Mouse (Mus musculus): ENCODE measurements around the gene Dgcr2. TPM values are rescaled to one million over a fixed set of nuclear protein-coding genes. Genes with fewer than 3 reads are reported as not detected.

Gene Dgcr2
- polyA plus RNA-seq, 1 experiment: 42.8 TPM

GRCm38 (mm10) chr16:17848431-17848830, 49.9 kb downstream of the Dgcr2 start:
- no peak overlapping the region for H3K4me2 ChIP-seq (ENCODE audit: low read depth)
- H3ac ChIP-seq (ENCODE audit: control insufficient read depth, insufficient read length): no peak overlapping the region
- H3K4me3 ChIP-seq: no peak overlapping the region
- no peaks in the 10 kb centered on the region for H3K79me2 ChIP-seq (ENCODE audit: control insufficient read depth, insufficient read depth)
- TF ChIP-seq POLR2A (IDR thresholded peaks at IDR 0.05; ENCODE audit: insufficient read length, low read depth): no peak
- TF ChIP-seq TCF3 (IDR thresholded peaks at IDR 0.05; ENCODE audit: insufficient read length, low read depth): no peak
- no peak for TF ChIP-seq E2F4 (IDR thresholded peaks at IDR 0.05; ENCODE audit: insufficient read depth)
- no peak for TF ChIP-seq MYOD1 (IDR thresholded peaks at IDR 0.05; ENCODE audit: control insufficient read depth in 1 of 3, insufficient read length in 2 of 3, low read depth in 2 of 3)
- no peak for TF ChIP-seq POLR2AphosphoS2 (IDR thresholded peaks at IDR 0.05; ENCODE audit: insufficient read length, low read depth)
- H3K36me3 ChIP-seq (ENCODE audit: control insufficient read depth, insufficient read depth): peaks cover 31% of the 10 kb centered on the region
- no peaks in the 10 kb centered on the region for H3K27me3 ChIP-seq (ENCODE audit: control insufficient read depth, insufficient read depth, insufficient read length)

DNA sequence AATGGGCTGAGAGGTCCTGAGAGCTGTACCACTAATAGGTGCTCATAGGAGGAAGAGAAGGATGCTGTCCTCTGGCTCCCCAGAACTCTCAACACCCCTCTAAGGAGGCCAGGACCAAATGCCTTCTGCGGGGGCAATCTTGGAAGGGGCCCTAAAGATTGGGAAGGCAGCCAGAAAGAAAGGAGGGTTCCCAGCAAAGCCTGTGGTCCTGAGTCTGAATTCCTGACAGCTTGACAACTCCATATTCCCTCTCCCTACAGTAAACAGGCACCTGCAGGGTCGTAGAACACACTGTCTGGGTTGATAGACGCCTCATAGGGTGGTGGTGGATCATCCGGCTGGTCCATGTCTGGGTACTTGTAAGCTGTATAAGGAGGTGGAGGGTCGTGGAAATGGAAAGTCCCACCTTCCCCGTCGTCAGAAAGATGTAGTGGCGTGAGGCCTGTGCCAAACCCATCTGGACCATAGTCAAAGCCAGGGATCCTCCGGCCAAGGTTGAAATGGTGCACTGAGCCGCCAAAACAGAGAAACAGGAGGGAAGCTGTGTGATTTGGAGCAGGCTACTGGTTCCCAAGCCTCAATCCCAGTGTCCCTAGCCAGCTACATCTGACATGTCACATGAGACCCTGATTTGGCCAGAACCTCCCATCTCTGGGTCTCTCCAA, 54.5 kb downstream of the Dgcr2 start:
- TF ChIP-seq TCF3 (IDR thresholded peaks at IDR 0.05; ENCODE audit: insufficient read length, low read depth) (no peak), USF1 (IDR thresholded peaks at IDR 0.05; ENCODE audit: low read depth) (no peak), MYOD1 (IDR thresholded peaks at IDR 0.05; ENCODE audit: control insufficient read depth in 1 of 3, insufficient read length in 2 of 3, low read depth in 2 of 3) (no peak), TCF12 (IDR thresholded peaks at IDR 0.05; ENCODE audit: insufficient read depth, poor library complexity, severe bottlenecking) (no peak)
- Histone ChIP-seq H3K36me3 (ENCODE audit: control insufficient read depth, insufficient read depth) (peaks cover 18% of the 10 kb centered on the region), H3K4me3 (no peak overlapping the region), H3ac (ENCODE audit: control insufficient read depth, insufficient read length) (no peak overlapping the region), H3K27me3 (ENCODE audit: control insufficient read depth, insufficient read depth, insufficient read length) (no peaks in the 10 kb centered on the region), H3K4me2 (ENCODE audit: low read depth) (no peak overlapping the region), H3K79me2 (ENCODE audit: control insufficient read depth, insufficient read depth) (no peaks in the 10 kb centered on the region)

DNA sequence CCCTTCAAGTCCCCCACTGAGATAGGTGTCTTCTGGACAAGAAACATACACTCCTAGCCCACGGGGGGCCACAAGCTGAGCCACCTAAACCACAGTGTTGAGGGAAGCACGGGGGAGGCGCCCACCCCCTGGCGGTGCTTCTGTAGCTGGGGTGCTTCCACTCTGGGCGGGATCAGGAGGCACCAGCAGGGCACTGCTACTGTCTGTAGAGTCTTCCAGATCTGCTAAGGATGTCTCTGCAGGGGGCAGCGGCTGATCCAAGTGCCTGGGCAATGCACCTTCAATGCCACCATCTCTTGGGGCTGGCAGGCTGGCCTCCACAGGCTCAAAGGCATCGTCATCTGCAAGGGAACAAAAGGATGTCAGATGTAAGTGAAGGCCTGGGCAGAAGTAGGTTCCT, 55.9 kb downstream of the Dgcr2 start:
- H3K4me2 ChIP-seq (ENCODE audit: low read depth): no peak overlapping the region
- no peak overlapping the region for H3K4me3 ChIP-seq
- H3K27me3 ChIP-seq (ENCODE audit: control insufficient read depth, insufficient read depth, insufficient read length): no peaks in the 10 kb centered on the region
- no peak for TF ChIP-seq TCF3 (IDR thresholded peaks at IDR 0.05; ENCODE audit: insufficient read length, low read depth)
- no peak for TF ChIP-seq CEBPB (IDR thresholded peaks at IDR 0.05; ENCODE audit: insufficient read depth, poor library complexity, severe bottlenecking)
- TF ChIP-seq MYOD1 (IDR thresholded peaks at IDR 0.05; ENCODE audit: control insufficient read depth in 1 of 3, insufficient read length in 2 of 3, low read depth in 2 of 3): no peak
- H3ac ChIP-seq (ENCODE audit: control insufficient read depth, insufficient read length): no peak overlapping the region
- H3K79me2 ChIP-seq (ENCODE audit: control insufficient read depth, insufficient read depth): no peaks in the 10 kb centered on the region
- peaks cover 10% of the 10 kb centered on the region for H3K36me3 ChIP-seq (ENCODE audit: control insufficient read depth, insufficient read depth)

- H3K36me3 ChIP-seq (ENCODE audit: control insufficient read depth, insufficient read depth): peaks cover 5% of the 10 kb centered on the region
Measured at GRCm38 (mm10) chr16:17839976-17840375, 58.4 kb downstream of the Dgcr2 start.

GRCm38 (mm10) chr16:17838051-17838450, 60.3 kb downstream of the Dgcr2 start, which contains the start of gene Car15:
Gene Car15, minus strand, starts transcription at chr16:17838364.
- Histone ChIP-seq H3K36me3 (ENCODE audit: control insufficient read depth, insufficient read depth) (no peaks in the 10 kb centered on the region), H3K27me3 (ENCODE audit: control insufficient read depth, insufficient read depth, insufficient read length) (peaks cover 30% of the 10 kb centered on the region), H3K79me2 (ENCODE audit: control insufficient read depth, insufficient read depth) (no peaks in the 10 kb centered on the region), H3K4me3 (no peak within 1 kb of the TSS), H3K4me2 (ENCODE audit: low read depth) (no peak within 1 kb of the TSS), H3ac (ENCODE audit: control insufficient read depth, insufficient read length) (no peak within 1 kb of the TSS)
- TF ChIP-seq POLR2A (IDR thresholded peaks at IDR 0.05; ENCODE audit: insufficient read length, low read depth): no peak

More at GRCm38 (mm10) chr16:17839976-17840375, 58.4 kb downstream of the Dgcr2 start:
- H3K79me2 ChIP-seq (ENCODE audit: control insufficient read depth, insufficient read depth): no peaks in the 10 kb centered on the region
- H3ac ChIP-seq (ENCODE audit: control insufficient read depth, insufficient read length): no peak overlapping the region
- no peak overlapping the region for H3K4me2 ChIP-seq (ENCODE audit: low read depth)
- TF ChIP-seq TCF12 (IDR thresholded peaks at IDR 0.05; ENCODE audit: insufficient read depth, poor library complexity, severe bottlenecking) (no peak), SRF (IDR thresholded peaks at IDR 0.05; ENCODE audit: control insufficient read depth, insufficient read length, low read depth) (no peak), USF1 (IDR thresholded peaks at IDR 0.05; ENCODE audit: low read depth) (no peak), MAX (IDR thresholded peaks at IDR 0.05; ENCODE audit: low read depth) (no peak), CEBPB (IDR thresholded peaks at IDR 0.05; ENCODE audit: insufficient read depth, poor library complexity, severe bottlenecking) (no peak), TCF3 (IDR thresholded peaks at IDR 0.05; ENCODE audit: insufficient read length, low read depth) (no peak), MYOD1 (IDR thresholded peaks at IDR 0.05; ENCODE audit: control insufficient read depth in 1 of 3, insufficient read length in 2 of 3, low read depth in 2 of 3) (no peak), E2F4 (IDR thresholded peaks at IDR 0.05; ENCODE audit: insufficient read depth) (no peak), MYOG (IDR thresholded peaks at IDR 0.05; ENCODE audit: control insufficient read depth in 1 of 3, insufficient read depth in 1 of 3, insufficient read length in 2 of 3, low read depth in 2 of 3) (no peak), REST (IDR thresholded peaks at IDR 0.05; ENCODE audit: insufficient read depth, insufficient read length) (no peak), POLR2A (IDR thresholded peaks at IDR 0.05; ENCODE audit: insufficient read length, low read depth) (no peak), POLR2AphosphoS2 (IDR thresholded peaks at IDR 0.05; ENCODE audit: insufficient read length, low read depth) (no peak)
- no peak overlapping the region for H3K4me3 ChIP-seq
- H3K27me3 ChIP-seq (ENCODE audit: control insufficient read depth, insufficient read depth, insufficient read length): peaks cover 13% of the 10 kb centered on the region

DNA sequence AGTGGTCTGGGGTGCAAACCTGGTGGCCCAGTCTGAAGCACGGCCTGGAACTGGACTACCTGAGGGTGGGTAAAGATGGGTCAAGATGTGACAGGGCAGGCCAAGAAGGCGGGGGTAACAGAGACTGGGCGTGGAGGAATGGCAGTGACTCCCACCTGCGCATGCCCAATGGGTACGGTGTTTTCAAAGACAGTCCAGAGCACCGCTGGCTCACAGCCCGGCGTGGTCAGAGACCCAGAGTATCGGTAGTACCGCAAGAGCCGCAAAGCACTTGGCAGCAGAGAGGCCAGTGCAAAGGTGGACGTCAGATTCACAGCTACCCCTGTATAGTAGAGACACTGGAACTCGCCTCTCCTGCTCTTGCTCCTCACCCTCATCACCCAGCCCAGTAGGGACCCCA, 62.9 kb downstream of the Dgcr2 start:
- H3K36me3 ChIP-seq (ENCODE audit: control insufficient read depth, insufficient read depth): no peaks in the 10 kb centered on the region
- no peak overlapping the region for H3K4me3 ChIP-seq
- H3K27me3 ChIP-seq (ENCODE audit: control insufficient read depth, insufficient read depth, insufficient read length): peaks cover 56% of the 10 kb centered on the region
- TF ChIP-seq REST (IDR thresholded peaks at IDR 0.05; ENCODE audit: insufficient read depth, insufficient read length): no peak
- TF ChIP-seq CEBPB (IDR thresholded peaks at IDR 0.05; ENCODE audit: insufficient read depth, poor library complexity, severe bottlenecking): no peak
- TF ChIP-seq POLR2A (IDR thresholded peaks at IDR 0.05; ENCODE audit: insufficient read length, low read depth): no peak
- TF ChIP-seq E2F4 (IDR thresholded peaks at IDR 0.05; ENCODE audit: insufficient read depth): no peak
- no peak for TF ChIP-seq POLR2AphosphoS2 (IDR thresholded peaks at IDR 0.05; ENCODE audit: insufficient read length, low read depth)
- no peak for TF ChIP-seq MYOD1 (IDR thresholded peaks at IDR 0.05; ENCODE audit: control insufficient read depth in 1 of 3, insufficient read length in 2 of 3, low read depth in 2 of 3)
- no peak for TF ChIP-seq MAX (IDR thresholded peaks at IDR 0.05; ENCODE audit: low read depth)
- no peak for TF ChIP-seq SRF (IDR thresholded peaks at IDR 0.05; ENCODE audit: control insufficient read depth, insufficient read length, low read depth)
- TF ChIP-seq USF1 (IDR thresholded peaks at IDR 0.05; ENCODE audit: low read depth): no peak
- TF ChIP-seq TCF12 (IDR thresholded peaks at IDR 0.05; ENCODE audit: insufficient read depth, poor library complexity, severe bottlenecking): no peak
- no peak for TF ChIP-seq MYOG (IDR thresholded peaks at IDR 0.05; ENCODE audit: control insufficient read depth in 1 of 3, insufficient read depth in 1 of 3, insufficient read length in 2 of 3, low read depth in 2 of 3)
- no peak for TF ChIP-seq TCF3 (IDR thresholded peaks at IDR 0.05; ENCODE audit: insufficient read length, low read depth)
- no peak overlapping the region for H3K4me2 ChIP-seq (ENCODE audit: low read depth)
- H3ac ChIP-seq (ENCODE audit: control insufficient read depth, insufficient read length): no peak overlapping the region
- H3K79me2 ChIP-seq (ENCODE audit: control insufficient read depth, insufficient read depth): no peaks in the 10 kb centered on the region
